Mouse (Mus musculus) layer of hippocampus, adult 2 months (tissue): ENCODE data around the gene Ccdc85c. TPM values are rescaled to one million over a fixed set of nuclear protein-coding genes. Genes with fewer than 3 reads are reported as not detected.

Source experiments
- DNase-seq, 2 experiments: peaks; one replicate each; pipeline ENCODE4 v3.0.0; 2022; ENCODE audit warnings: low spot score in 2 of 2
- H3K27ac ChIP-seq: fragments of 200-600 bp; 2 replicates; pipeline ENCODE4 v1.8.1; 2022
- H3K4me3 ChIP-seq: fragments of 200-600 bp; 2 replicates; pipeline ENCODE4 v1.8.1; 2022; ENCODE audit warnings: mild to moderate bottlenecking
- CTCF ChIP-seq: fragments of 200-600 bp; conservative IDR thresholded peaks from 2 replicates; pipeline ENCODE4 v1.8.1; 2022; ENCODE audit warnings: antibody characterized with exemption, mild to moderate bottlenecking, moderate library complexity
- total RNA-seq, 2 experiments: library from RNA; stranded (reverse); gene quantifications; 2 replicates each; pipeline ENCODE4 v1.2.3; 2021

The Ccdc85c gene
- total RNA-seq, 2 experiments from 2014 or later, result 68.4 to 68.5 TPM

DNA sequence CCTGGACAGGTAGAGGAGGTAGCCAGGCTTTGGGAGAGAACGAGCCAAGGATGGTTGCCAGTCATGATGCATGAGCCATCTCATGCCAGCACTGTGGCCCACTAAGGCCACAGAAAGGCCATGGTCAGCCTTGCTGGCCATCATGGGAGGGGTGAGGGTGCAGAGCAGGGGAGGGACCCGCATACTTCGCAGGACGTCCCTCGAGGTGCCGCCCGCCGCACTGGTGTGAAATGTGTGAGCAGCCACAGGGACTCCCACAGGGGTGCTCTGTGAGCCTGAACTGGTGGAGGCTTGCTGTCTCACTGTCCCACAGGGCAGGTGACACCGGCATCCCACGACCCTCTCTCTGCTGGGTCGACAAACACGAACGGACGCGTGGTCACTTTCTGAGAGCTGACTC is 64.6 kb downstream of the Ccdc85c start:
- no peak for DNase-seq
- no peak for TF ChIP-seq CTCF
- no peak overlapping the region for H3K4me3 ChIP-seq
- H3K27ac ChIP-seq, result no peak overlapping the region

DNA sequence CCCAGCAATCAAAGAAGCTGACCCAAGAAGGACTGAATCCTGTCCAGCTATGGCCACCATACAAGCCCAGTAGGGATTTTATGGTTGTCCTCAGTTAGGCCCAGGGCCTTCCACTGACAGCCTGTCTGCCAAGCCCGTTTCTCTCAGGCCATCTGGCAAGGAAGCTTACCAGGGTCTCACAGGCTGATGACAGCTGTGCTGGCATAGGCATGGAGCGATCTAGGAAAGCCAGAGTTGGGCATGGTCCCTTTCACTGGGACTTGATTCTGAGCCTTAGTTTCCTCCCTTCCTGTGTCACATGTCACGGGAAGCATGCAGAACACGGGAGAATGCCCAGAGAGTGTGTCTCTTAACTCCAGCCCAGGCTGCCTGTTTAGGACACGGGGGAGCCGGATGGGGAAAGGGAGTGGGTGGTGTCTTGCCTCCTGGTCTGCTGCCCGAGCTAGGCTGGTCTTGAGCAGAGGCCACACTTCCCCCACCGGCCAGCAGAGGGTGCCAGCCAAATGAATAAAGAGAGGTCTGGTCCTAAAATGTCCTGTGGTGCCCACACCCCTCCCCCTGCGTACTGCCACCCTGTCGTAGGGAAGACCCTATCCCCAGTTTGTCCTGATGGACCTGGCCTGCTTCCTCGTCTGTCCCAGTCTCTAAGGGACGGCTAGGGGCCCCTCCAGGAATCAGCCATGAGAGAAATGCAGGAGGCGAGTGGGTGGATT is 66.3 kb downstream of the Ccdc85c start:
- Histone ChIP-seq H3K4me3 (no peak overlapping the region), H3K27ac (no peak overlapping the region)
- peak; percentile 48 to 65 for DNase-seq
- peak; percentile 91 for TF ChIP-seq CTCF

DNA sequence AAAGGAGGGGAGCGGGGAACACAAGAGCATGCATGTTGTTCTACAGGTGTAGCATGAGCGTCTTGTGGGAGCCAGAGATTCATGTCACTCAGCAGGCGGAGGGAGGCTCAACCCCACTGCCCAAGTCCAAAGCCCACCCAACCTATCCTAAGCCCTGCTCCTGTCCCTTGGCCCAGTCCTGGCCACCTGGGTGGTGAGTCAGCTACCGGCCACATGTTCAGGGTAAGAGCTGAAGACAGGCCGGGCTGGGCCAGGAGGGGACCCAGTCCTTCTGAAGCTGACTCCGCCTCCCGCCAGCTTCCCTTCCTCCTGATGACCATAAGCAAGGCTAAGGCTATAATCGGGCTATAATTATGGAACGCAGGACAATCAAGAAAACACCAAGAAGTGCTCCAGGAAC is 67.0 kb downstream of the Ccdc85c start:
- Histone ChIP-seq H3K4me3 (no peak overlapping the region), H3K27ac (no peak overlapping the region)
- no peak for DNase-seq
- TF ChIP-seq CTCF, result no peak

DNA sequence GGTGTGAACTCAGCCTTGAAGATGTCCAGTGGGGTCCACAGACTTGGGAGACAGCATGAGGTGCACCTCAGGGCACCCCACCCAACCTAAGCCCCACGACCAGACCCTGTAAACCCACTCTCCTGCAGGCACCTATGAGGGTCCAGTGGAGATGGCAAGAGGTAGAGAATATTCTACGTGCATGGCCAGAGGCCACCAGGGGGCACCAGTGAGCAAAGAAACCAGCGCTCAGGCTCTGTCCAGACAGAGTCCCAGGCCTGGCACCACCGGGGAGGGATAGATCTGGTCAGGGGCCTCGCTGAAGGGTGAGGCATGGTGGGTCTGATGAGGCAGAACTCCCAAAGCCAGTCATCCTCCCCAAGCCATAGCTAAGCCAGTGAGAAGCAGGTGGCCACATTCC is 68.6 kb downstream of the Ccdc85c start:
- Histone ChIP-seq H3K27ac (no peak overlapping the region), H3K4me3 (no peak overlapping the region)
- peak; percentile 55 to 84 for DNase-seq
- peak; percentile 94 for TF ChIP-seq CTCF

DNA sequence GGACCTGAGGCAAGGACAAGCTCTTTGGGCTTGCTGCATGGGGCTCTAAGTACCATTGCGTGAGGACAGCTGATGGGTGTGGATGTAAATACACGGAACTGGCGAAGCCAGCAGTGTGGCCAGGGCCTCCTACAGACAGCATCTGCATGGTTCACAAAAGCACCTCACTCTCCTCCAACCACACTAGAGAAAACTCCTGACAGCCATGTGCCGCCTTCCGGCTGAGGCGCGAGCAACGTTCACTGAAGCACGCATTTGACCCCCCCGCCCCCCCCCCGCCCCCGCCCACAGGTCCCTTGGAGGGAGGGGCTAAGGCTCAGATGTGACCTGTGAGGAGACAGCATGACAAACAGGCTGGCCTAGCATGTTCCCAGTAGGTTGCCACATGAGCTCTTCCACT is 70.2 kb downstream of the Ccdc85c start:
- no peak for DNase-seq
- Histone ChIP-seq H3K4me3 (no peak overlapping the region), H3K27ac (no peak overlapping the region)
- TF ChIP-seq CTCF, result no peak

DNA sequence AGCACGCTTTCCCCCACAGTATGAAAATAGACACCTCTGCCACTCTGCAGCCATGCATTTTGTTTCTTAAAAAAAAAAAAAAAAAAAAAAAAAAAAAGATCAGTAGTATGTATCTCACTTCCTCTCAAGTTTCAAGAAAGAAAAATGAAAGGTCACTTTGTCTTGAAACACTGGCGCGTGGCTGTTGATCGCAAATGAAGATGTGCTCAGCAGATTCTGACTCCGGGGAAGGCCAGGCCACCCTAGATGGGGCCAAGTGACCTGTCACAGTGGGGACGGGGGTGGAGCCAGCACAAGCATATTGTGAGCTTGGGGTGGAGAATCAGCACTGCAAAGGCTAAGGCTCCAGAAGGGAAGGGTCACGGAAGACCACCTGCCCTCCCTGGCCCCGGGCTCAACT is 71.3 kb downstream of the Ccdc85c start:
- no peak for DNase-seq
- no peak overlapping the region for H3K4me3 ChIP-seq
- H3K27ac ChIP-seq, result no peak overlapping the region
- TF ChIP-seq CTCF, result no peak

DNA sequence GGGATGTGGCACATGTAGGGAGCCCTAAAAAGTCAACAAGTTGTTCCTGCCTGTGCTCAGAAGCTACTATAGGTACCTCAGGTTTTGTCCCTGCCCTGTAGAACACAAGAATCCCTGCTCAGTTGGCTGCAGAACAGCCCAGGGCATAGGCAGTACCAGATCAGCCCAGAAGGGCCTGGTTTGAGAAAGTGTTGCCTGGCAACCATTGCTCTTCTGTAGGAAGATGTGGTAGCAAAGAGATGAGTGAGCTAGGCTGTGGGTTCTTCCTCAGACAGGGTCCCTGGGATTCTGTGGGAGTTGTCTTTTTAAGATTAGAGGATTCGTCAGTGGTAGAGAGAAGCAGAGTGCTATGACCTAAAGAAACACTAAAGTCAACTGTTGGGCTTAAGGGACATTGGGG is 75.1 kb downstream of the Ccdc85c start:
- H3K4me3 ChIP-seq, result no peak overlapping the region
- peak; percentile 44 for TF ChIP-seq CTCF
- no peak for DNase-seq

DNA sequence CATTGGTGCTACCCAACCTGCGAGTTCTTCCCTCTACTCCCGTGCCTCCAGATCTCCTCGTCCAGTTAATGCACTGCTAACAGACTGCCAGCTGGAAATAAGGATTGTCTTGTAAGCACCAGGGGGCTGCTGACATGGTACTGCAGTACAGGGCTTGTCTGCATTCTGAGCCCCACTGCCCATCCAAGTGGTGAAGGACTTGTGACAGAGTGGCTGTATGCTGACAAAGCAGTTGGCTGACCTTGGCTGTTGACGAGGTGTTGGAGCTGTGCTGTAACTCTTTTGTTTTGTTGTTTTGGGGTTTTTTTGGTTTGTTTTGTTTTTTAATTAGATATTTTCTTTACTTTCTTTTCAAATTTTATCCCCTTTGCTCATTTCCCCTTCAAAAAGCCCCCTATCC is 76.8 kb downstream of the Ccdc85c start:
- Histone ChIP-seq H3K4me3 (no peak overlapping the region), H3K27ac (no peak overlapping the region)
- DNase-seq, result no peak
- no peak for TF ChIP-seq CTCF

More for the DNA sequence above, 75.1 kb downstream of the Ccdc85c start:
- H3K27ac ChIP-seq, result peak overlapping the region; percentile 18; the same call in 1 of the 2 replicates

DNA sequence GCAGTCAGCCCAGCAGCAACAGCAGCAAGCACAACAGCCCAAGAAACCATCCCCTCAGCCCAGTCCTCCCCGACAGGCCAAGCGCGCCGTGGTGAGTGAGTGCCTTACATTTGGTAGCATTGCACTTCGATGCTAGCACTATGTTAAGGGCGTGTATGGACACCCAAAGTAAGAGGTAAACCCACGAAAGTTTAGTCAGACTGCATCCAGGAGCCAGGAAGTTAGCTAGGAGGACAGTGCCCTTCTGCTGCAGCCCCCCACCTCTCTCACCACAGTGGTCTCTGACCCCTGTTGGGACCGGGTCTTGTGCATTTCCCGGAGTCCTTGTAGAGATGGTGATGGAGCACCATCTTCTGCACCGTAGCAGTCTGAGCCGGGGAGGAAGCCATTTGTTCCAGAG is 79.5 kb downstream of the Ccdc85c start:
- no peak for TF ChIP-seq CTCF

DNA sequence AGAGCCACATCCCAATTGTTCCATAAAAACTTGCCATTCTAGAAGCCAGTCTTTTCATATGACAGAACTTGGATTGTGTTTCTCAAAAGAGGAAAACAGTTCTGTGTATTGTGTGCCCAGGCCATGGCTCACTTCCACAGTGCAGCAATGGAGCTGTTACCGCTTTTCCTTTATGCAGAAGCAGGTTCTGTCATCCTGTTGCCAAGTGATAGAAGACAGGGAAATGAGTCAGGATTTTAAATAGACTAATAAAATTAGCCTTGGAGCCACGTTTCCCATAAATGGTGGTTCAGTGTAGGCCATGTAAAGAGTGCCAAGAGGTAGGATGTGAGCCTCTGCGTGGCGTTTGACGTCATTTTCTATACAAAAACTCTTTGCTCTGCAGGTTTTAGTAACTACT is 81.3 kb downstream of the Ccdc85c start:
- H3K27ac ChIP-seq, result peak overlapping the region; percentile 87
- no peak overlapping the region for H3K4me3 ChIP-seq
- no peak for TF ChIP-seq CTCF
- DNase-seq, result peak; percentile 41 to 71

More for the DNA sequence above, 79.5 kb downstream of the Ccdc85c start:
- H3K4me3 ChIP-seq, result no peak overlapping the region
- peak overlapping the region; percentile 87; the same call in 1 of the 2 replicates for H3K27ac ChIP-seq
- DNase-seq, result no peak

DNA sequence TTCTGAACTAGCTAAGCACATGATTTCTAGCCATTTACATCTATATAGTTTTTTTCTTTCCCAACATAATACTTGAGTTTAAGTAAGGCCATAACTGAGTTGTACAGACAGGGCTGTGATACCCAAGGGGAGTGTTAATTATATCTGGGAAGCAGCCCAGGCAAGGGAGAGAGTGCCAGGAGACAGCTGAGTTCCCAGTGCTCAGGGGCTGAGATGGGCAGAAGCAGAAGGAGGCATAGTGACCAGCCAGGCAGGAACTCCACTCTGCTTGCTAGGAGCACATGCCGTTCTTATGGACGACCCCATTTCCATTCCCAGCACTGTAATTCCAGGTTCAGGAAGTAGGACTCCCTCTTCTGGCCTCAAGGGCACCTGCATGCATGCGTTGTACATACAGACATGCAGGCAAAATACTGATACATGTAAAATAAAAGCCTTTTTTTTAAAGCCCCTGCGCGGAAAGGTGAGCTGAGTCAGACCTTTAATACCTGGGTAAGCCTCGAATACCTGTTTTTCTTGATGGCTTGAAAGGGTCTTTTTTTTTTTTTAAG is 87.6 kb downstream of the Ccdc85c start:
- Histone ChIP-seq H3K4me3 (no peak overlapping the region), H3K27ac (no peak overlapping the region)
- no peak for DNase-seq
- peak; percentile 48 for TF ChIP-seq CTCF

DNA sequence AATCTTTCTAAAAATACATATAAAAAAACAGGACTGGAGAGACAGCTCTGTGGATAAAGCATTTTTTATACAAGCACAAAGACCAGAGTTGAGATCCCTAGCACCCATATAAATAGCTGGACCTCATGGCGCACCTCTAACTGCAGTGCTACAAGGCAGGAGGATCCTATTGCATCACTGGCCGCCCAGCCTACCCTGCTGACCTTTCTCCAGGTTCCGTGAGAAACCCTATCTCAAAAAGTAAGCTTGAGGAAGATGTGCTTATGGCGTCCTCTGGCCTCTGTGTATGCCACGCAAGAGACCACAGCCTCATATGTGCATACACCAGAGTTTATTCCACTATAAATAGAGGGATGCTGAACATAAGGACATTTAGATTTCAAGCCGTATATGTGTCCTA is 93.5 kb downstream of the Ccdc85c start:
- H3K4me3 ChIP-seq, result no peak overlapping the region
- no peak for DNase-seq

DNA sequence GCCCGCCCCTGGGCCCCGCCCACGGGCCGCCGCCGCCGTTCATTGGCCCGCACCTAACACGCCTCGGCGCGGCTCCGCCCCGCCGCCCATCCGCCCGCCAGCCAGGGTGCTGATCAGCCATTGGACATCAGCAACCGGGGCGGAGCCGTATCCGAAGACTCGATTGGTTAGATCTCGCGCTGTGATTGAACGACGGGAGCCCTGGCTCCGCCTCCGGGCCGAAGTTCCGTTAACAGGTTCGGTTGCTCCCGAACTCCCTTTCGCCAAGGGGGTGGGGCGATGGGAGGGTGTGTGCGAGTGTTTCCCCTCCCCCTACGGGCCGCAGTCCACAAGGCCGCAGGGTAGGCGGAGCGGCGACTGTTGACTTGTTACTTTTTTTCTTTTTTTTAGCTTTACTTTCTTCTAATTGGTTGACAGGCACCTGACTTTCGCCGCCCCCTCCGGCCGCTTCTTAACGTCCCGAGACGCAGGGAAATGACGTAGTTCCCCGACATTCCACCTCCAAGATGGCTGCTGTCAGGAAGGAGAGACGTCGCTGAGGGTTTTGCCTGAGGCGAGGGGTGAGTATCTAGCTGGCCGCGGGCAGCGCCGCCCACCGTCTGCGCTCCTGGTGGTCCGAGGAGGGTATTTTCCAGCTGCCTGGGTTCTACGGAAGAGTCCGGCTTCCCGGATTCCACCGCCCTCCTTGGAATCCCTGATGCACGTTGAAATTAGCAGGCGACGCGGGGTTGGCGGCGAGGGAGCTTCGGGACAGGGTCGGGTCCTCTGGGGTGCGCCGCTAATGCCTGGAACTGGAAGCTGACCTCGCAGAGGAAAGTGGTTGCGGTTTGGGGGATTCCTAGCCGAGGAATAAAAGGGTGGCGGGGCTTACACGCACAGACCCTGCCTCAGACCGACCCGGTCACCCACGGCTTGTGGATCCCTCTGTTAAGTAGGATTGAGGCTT is 95.6 kb downstream of the Ccdc85c start, which contains the start of gene Ccnk:
Gene Ccnk, plus strand, starts transcription at position 259 of the 946 bp plus-strand sequence.
- Histone ChIP-seq H3K4me3 (peak within 1 kb of the TSS; percentile 93), H3K27ac (peak within 1 kb of the TSS; percentile 94)
- TF ChIP-seq CTCF, result peak; percentile 52
- DNase-seq, result peak; percentile 96 to 99

More for the DNA sequence above, 93.5 kb downstream of the Ccdc85c start:
- TF ChIP-seq CTCF, result no peak
- no peak overlapping the region for H3K27ac ChIP-seq
